Mouse (Mus musculus) neural tube, embryonic 14.5 days (tissue): ENCODE measurements around the gene Lta. TPM values are rescaled to one million over a fixed set of nuclear protein-coding genes. Genes with fewer than 3 reads are reported as not detected.

Experiments
- ATAC-seq: fragments of 200-750 bp; cut with Nextera tagmentation; 2 replicates; pipeline ENCODE4 v1.8.0; 2017; ENCODE audit warnings: low read depth, mild to moderate bottlenecking, moderate TSS enrichment, moderate library complexity
- H3K27ac ChIP-seq: fragments of 300-500 bp; sonication (generic); 2 replicates; pipeline ENCODE4 v1.5.1; 2014; ENCODE audit warnings: low read depth, mild to moderate bottlenecking, control low read depth, low read length, moderate library complexity, mixed read lengths
- H3K27me3 ChIP-seq: fragments of 300-500 bp; sonication (generic); 2 replicates; pipeline ENCODE4 v1.6.1; 2014; ENCODE audit warnings: low read length; ENCODE audit not compliant: control insufficient read depth, insufficient read depth
- H3K36me3 ChIP-seq: fragments of 300-500 bp; sonication (generic); 2 replicates; pipeline ENCODE4 v1.6.1; 2014; ENCODE audit warnings: low read length, mixed read lengths; ENCODE audit not compliant: control insufficient read depth, insufficient read depth
- H3K4me1 ChIP-seq: fragments of 300-500 bp; sonication (generic); 2 replicates; pipeline ENCODE4 v1.6.1; 2014; ENCODE audit warnings: low read length; ENCODE audit not compliant: control insufficient read depth, insufficient read depth
- H3K4me2 ChIP-seq: fragments of 300-500 bp; sonication (generic); 2 replicates; pipeline ENCODE4 v1.6.1; 2014; ENCODE audit warnings: mild to moderate bottlenecking, low read depth, low read length, control low read depth
- H3K4me3 ChIP-seq: fragments of 300-500 bp; sonication (generic); 2 replicates; pipeline ENCODE4 v1.5.1; 2014; ENCODE audit warnings: low read depth, low read length, control low read depth, mixed read lengths
- H3K9ac ChIP-seq: fragments of 300-500 bp; sonication (generic); replicated peaks from 2 replicates; pipeline ENCODE4 v1.6.1; 2014; ENCODE audit warnings: low read depth, mild to moderate bottlenecking, control low read depth, low read length, mixed read lengths
- H3K9me3 ChIP-seq: fragments of 300-500 bp; sonication (generic); 2 replicates; pipeline ENCODE4 v1.6.1; 2016; ENCODE audit warnings: low read length; ENCODE audit not compliant: control insufficient read depth
- WGBS: fragments of 180-500 bp; shearing (Covaris S2); extraction: QIAGEN DNeasy Blood & Tissue Kit; methylation state at CpG from one replicate; pipeline ENCODE4 v1.1.7; 2014; 5-methylcytosine and 5-hydroxymethylcytosine counted together
- polyA plus RNA-seq: library from polyadenylated mRNA; unstranded; fragments of >200 nt; fragmentation: Nextera tagmentation; extraction: Ambion mirVana; gene quantifications from 2 replicates; pipeline ENCODE4 v1.2.1, GENCODE M21; 2014

Lta gene
- polyA plus RNA-seq, 1 experiment from 2014 or later, result 0.24 TPM

GRCm38 (mm10) chr17:35168541-35169207 is 36.5 kb downstream of the Lta start:
- H3K4me2 ChIP-seq, result no peak overlapping the region
- WGBS, result 25% methylated on average over 4 of the region's 4 CpGs

GRCm38 (mm10) chr17:35167794-35168193 is 37.4 kb downstream of the Lta start:
- no peaks in the 10 kb centered on the region for H3K9me3 ChIP-seq
- ATAC-seq, result no peak
- H3K9ac ChIP-seq, result no peak overlapping the region
- H3K27me3 ChIP-seq, result no peaks in the 10 kb centered on the region
- H3K27ac ChIP-seq, result no peak overlapping the region
- peaks cover 14% of the 10 kb centered on the region for H3K4me1 ChIP-seq
- no peak overlapping the region for H3K4me3 ChIP-seq
- H3K36me3 ChIP-seq, result no peaks in the 10 kb centered on the region
- 88% methylated on average over 7 of the region's 7 CpGs for WGBS
- no peak overlapping the region for H3K4me2 ChIP-seq

More at GRCm38 (mm10) chr17:35168541-35169207, 36.5 kb downstream of the Lta start:
- Histone ChIP-seq H3K27me3 (no peaks in the 10 kb centered on the region), H3K36me3 (no peaks in the 10 kb centered on the region), H3K9me3 (no peaks in the 10 kb centered on the region), H3K4me1 (peaks cover 9% of the 10 kb centered on the region; the same call in 1 of the 2 replicates), H3K27ac (no peak overlapping the region), H3K4me3 (no peak overlapping the region), H3K9ac (no peak overlapping the region)
- no peak for ATAC-seq

GRCm38 (mm10) chr17:35166352-35167035 is 38.7 kb downstream of the Lta start:
- H3K4me2 ChIP-seq, result peak overlapping the region; percentile 71
- peak overlapping the region; percentile 88 for H3K27ac ChIP-seq
- H3K9ac ChIP-seq, result peak overlapping the region; percentile 54
- H3K27me3 ChIP-seq, result no peaks in the 10 kb centered on the region
- H3K4me3 ChIP-seq, result peak overlapping the region; percentile 89; the same call in 1 of the 2 replicates
- peaks cover 5% of the 10 kb centered on the region; the same call in 1 of the 2 replicates for H3K36me3 ChIP-seq
- WGBS, result 48% methylated on average over 8 of the region's 8 CpGs
- H3K9me3 ChIP-seq, result no peaks in the 10 kb centered on the region
- H3K4me1 ChIP-seq, result peaks cover 26% of the 10 kb centered on the region
- peak; percentile 6; the same call in 1 of the 2 replicates for ATAC-seq

- Histone ChIP-seq H3K4me2 (peak overlapping the region; percentile 71), H3K36me3 (peaks cover 14% of the 10 kb centered on the region; the same call in 1 of the 2 replicates), H3K27me3 (no peaks in the 10 kb centered on the region), H3K4me3 (peak overlapping the region; percentile 89), H3K4me1 (peaks cover 26% of the 10 kb centered on the region), H3K9me3 (no peaks in the 10 kb centered on the region), H3K27ac (peak overlapping the region; percentile 88), H3K9ac (peak overlapping the region; percentile 54)
- peak; percentile 83 for ATAC-seq
- WGBS, result 23% methylated on average over 12 of the region's 12 CpGs
Measured at GRCm38 (mm10) chr17:35165451-35166155, 39.5 kb downstream of the Lta start.

- Histone ChIP-seq H3K9me3 (no peaks in the 10 kb centered on the region), H3K27me3 (no peaks in the 10 kb centered on the region), H3K4me3 (peak within 1 kb of the TSS; percentile 89), H3K4me2 (peak within 1 kb of the TSS; percentile 89), H3K36me3 (peaks cover 22% of the 10 kb centered on the region), H3K9ac (peak within 1 kb of the TSS; percentile 98), H3K27ac (peak within 1 kb of the TSS; percentile 92), H3K4me1 (peaks cover 26% of the 10 kb centered on the region)
- peak; percentile 92 for ATAC-seq
- WGBS, result under 1% methylated on average over 82 of the region's 89 CpGs
Measured at GRCm38 (mm10) chr17:35164568-35165450, 40.3 kb downstream of the Lta start, which contains the start of gene Prrc2a. Prrc2a (minus strand) TSS chr17:35164897.

GRCm38 (mm10) chr17:35164218-35164567 is 41.0 kb downstream of the Lta start:
- peaks cover 28% of the 10 kb centered on the region for H3K36me3 ChIP-seq
- H3K9ac ChIP-seq, result peak overlapping the region; percentile 98
- peak overlapping the region; percentile 89 for H3K4me3 ChIP-seq
- H3K4me1 ChIP-seq, result peaks cover 26% of the 10 kb centered on the region
- WGBS, result 0% methylated on average over 26 of the region's 28 CpGs
- peak overlapping the region; percentile 92 for H3K27ac ChIP-seq
- peak overlapping the region; percentile 89 for H3K4me2 ChIP-seq
- no peaks in the 10 kb centered on the region for H3K27me3 ChIP-seq
- no peak; the same call in 1 of the 2 replicates for ATAC-seq
- no peaks in the 10 kb centered on the region for H3K9me3 ChIP-seq

- 12% methylated on average over 8 of the region's 8 CpGs for WGBS
- ATAC-seq, result no peak
- H3K4me1 ChIP-seq, result peaks cover 26% of the 10 kb centered on the region
Measured at GRCm38 (mm10) chr17:35163326-35164081, 41.6 kb downstream of the Lta start.

GRCm38 (mm10) chr17:35162730-35163129 is 42.4 kb downstream of the Lta start:
- peaks cover 42% of the 10 kb centered on the region for H3K36me3 ChIP-seq
- peak overlapping the region; percentile 89 for H3K4me3 ChIP-seq
- peak overlapping the region; percentile 89 for H3K4me2 ChIP-seq
- H3K9ac ChIP-seq, result peak overlapping the region; percentile 98
- peaks cover 26% of the 10 kb centered on the region for H3K4me1 ChIP-seq
- no peaks in the 10 kb centered on the region for H3K9me3 ChIP-seq
- no peak overlapping the region for H3K27ac ChIP-seq
- 52% methylated on average over 12 of the region's 12 CpGs for WGBS
- no peak for ATAC-seq
- no peaks in the 10 kb centered on the region for H3K27me3 ChIP-seq

More at GRCm38 (mm10) chr17:35163326-35164081, 41.6 kb downstream of the Lta start:
- peak overlapping the region; percentile 98 for H3K9ac ChIP-seq
- peak overlapping the region; percentile 89 for H3K4me2 ChIP-seq
- no peaks in the 10 kb centered on the region for H3K27me3 ChIP-seq
- H3K27ac ChIP-seq, result peak overlapping the region; percentile 92
- peaks cover 35% of the 10 kb centered on the region for H3K36me3 ChIP-seq
- peak overlapping the region; percentile 89 for H3K4me3 ChIP-seq
- H3K9me3 ChIP-seq, result no peaks in the 10 kb centered on the region
